Mouse (Mus musculus) brain, adult 2 months (tissue): ENCODE measurements around the gene Nolc1.
"Not testable (repeated sequence)": the region's sequence is repeated elsewhere in the genome, so short reads cannot be mapped to it uniquely, and the experiment has no call there.

Source experiments
- DNase-seq: peaks from one replicate; pipeline ENCODE4 v3.0.0; 2011; ENCODE audit warnings: low read depth, low spot score

Nolc1 gene

GRCm38 (mm10) chr19:46091641-46092040, 16.0 kb downstream of the Nolc1 start:
- DNase-seq = no peak

GRCm38 (mm10) chr19:46094144-46094543, 18.5 kb downstream of the Nolc1 start:
- no peak for DNase-seq

GRCm38 (mm10) chr19:46095291-46095690, 19.6 kb downstream of the Nolc1 start:
- DNase-seq = peak; percentile 73

GRCm38 (mm10) chr19:46096396-46096795, 20.7 kb downstream of the Nolc1 start:
- no peak for DNase-seq

- DNase-seq = no peak
Observed at GRCm38 (mm10) chr19:46099561-46099960, 23.9 kb downstream of the Nolc1 start.

GRCm38 (mm10) chr19:46103437-46104186, 27.9 kb downstream of the Nolc1 start:
- no peak for DNase-seq

- no peak for DNase-seq
Observed at GRCm38 (mm10) chr19:46104187-46104557, 28.5 kb downstream of the Nolc1 start.

GRCm38 (mm10) chr19:46110214-46110613, 34.6 kb downstream of the Nolc1 start:
- DNase-seq = no peak

GRCm38 (mm10) chr19:46110781-46111180, 35.1 kb downstream of the Nolc1 start:
- DNase-seq = no peak

- DNase-seq = no peak
Observed at GRCm38 (mm10) chr19:46114617-46115016, 39.0 kb downstream of the Nolc1 start.

GRCm38 (mm10) chr19:46119458-46119857, 43.8 kb downstream of the Nolc1 start:
- DNase-seq = no peak

GRCm38 (mm10) chr19:46120872-46121271, 45.2 kb downstream of the Nolc1 start:
- no peak for DNase-seq

GRCm38 (mm10) chr19:46123876-46124275, 48.2 kb downstream of the Nolc1 start:
- DNase-seq = no peak

- DNase-seq = no peak
Observed at GRCm38 (mm10) chr19:46124651-46125050, 49.0 kb downstream of the Nolc1 start.

GRCm38 (mm10) chr19:46126301-46126700, 50.6 kb downstream of the Nolc1 start:
- no peak for DNase-seq

- DNase-seq = not testable (repeated sequence)
Observed at GRCm38 (mm10) chr19:46129737-46130136, 54.1 kb downstream of the Nolc1 start.

- no peak for DNase-seq
Observed at GRCm38 (mm10) chr19:46131283-46131682, 55.6 kb downstream of the Nolc1 start.

- DNase-seq = peak; percentile 16
Observed at GRCm38 (mm10) chr19:46131694-46132525, 56.2 kb downstream of the Nolc1 start, which contains the start of gene Elovl3. Gene Elovl3, plus strand, starts transcription at chr19:46131897.

- DNase-seq = no peak
Observed at GRCm38 (mm10) chr19:46132577-46132976, 56.9 kb downstream of the Nolc1 start.
